Mouse (Mus musculus) stomach, embryonic 16.5 days (tissue): ENCODE data around the gene Nek9. TPM values are rescaled to one million over a fixed set of nuclear protein-coding genes. Genes with fewer than 3 reads are reported as not detected.

ENCODE experiments used
- ATAC-seq: fragments of 200-750 bp; cut with Nextera tagmentation; 2 replicates; pipeline ENCODE4 v1.8.0; 2017; ENCODE audit warnings: moderate number of reproducible peaks, moderate TSS enrichment; ENCODE audit not compliant: insufficient read depth, low FRiP score
- H3K27ac ChIP-seq: fragments of 300-500 bp; sonication (generic); 2 replicates; pipeline ENCODE4 v1.5.1; 2014; ENCODE audit warnings: low read length
- H3K27me3 ChIP-seq: fragments of 300-500 bp; sonication (generic); 2 replicates; pipeline ENCODE4 v1.6.1; 2014; ENCODE audit warnings: low read length, control low read depth, mixed read lengths; ENCODE audit not compliant: control insufficient read depth, insufficient read depth
- H3K36me3 ChIP-seq: fragments of 300-500 bp; sonication (generic); 2 replicates; pipeline ENCODE4 v1.6.1; 2014; ENCODE audit warnings: low read length; ENCODE audit not compliant: control insufficient read depth, insufficient read depth
- H3K4me1 ChIP-seq: fragments of 300-500 bp; sonication (generic); 2 replicates; pipeline ENCODE4 v1.6.1; 2014; ENCODE audit warnings: low read length, control low read depth, mixed read lengths; ENCODE audit not compliant: control insufficient read depth, insufficient read depth
- H3K4me2 ChIP-seq: fragments of 300-500 bp; sonication (generic); 2 replicates; pipeline ENCODE4 v1.6.1; 2014; ENCODE audit warnings: low read depth, low read length, mixed read lengths
- H3K4me3 ChIP-seq: fragments of 300-500 bp; sonication (generic); replicated peaks from 2 replicates; pipeline ENCODE4 v1.5.1; 2014; ENCODE audit warnings: mild to moderate bottlenecking, low read length
- H3K9ac ChIP-seq: fragments of 300-500 bp; sonication (generic); 2 replicates; pipeline ENCODE4 v1.6.1; 2014; ENCODE audit warnings: low read length
- H3K9me3 ChIP-seq: fragments of 300-500 bp; sonication (generic); replicated peaks from 2 replicates; pipeline ENCODE4 v1.6.1; 2016; ENCODE audit warnings: low read length, control low read depth; ENCODE audit not compliant: control insufficient read depth
- WGBS: fragments of 180-500 bp; shearing (Covaris S2); extraction: QIAGEN DNeasy Blood & Tissue Kit; methylation state at CpG from one replicate; pipeline ENCODE4 v1.1.7; 2014; 5-methylcytosine and 5-hydroxymethylcytosine counted together
- polyA plus RNA-seq: library from polyadenylated mRNA; unstranded; fragments of >200 nt; fragmentation: Nextera tagmentation; extraction: Ambion mirVana; gene quantifications from 2 replicates; pipeline ENCODE4 v1.2.1, GENCODE M21; 2015

Gene Nek9
- polyA plus RNA-seq, 1 experiment from 2014 or later: 17.1 TPM

DNA sequence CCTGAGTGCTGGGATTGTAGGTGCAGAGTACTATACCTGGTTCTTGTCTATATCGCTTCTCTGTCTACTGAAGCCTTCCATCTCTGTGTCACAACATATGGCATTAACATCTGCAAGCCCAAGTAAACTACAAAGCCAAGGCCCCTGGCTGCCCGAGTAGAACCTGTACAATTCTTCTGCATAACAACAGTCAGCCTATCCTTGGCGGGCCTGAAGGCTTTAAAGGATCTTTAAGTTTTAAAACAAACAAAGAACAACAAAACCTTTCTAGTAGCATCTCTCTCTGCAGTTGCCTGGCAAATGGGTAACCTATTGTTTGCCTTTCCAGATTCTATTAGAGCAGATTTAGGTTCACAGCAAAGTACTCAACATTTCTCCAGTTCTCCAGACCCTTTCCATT, 14.9 kb upstream of the Nek9 start:
- Histone ChIP-seq H3K9me3 (no peaks in the 10 kb centered on the region), H3K27ac (no peak overlapping the region), H3K4me2 (no peak overlapping the region), H3K4me1 (no peaks in the 10 kb centered on the region), H3K9ac (no peak overlapping the region), H3K4me3 (no peak overlapping the region), H3K36me3 (peaks cover 4% of the 10 kb centered on the region; the same call in 1 of the 2 replicates), H3K27me3 (no peaks in the 10 kb centered on the region)
- WGBS: 77% methylated on average over 3 of the region's 3 CpGs
- no peak for ATAC-seq

DNA sequence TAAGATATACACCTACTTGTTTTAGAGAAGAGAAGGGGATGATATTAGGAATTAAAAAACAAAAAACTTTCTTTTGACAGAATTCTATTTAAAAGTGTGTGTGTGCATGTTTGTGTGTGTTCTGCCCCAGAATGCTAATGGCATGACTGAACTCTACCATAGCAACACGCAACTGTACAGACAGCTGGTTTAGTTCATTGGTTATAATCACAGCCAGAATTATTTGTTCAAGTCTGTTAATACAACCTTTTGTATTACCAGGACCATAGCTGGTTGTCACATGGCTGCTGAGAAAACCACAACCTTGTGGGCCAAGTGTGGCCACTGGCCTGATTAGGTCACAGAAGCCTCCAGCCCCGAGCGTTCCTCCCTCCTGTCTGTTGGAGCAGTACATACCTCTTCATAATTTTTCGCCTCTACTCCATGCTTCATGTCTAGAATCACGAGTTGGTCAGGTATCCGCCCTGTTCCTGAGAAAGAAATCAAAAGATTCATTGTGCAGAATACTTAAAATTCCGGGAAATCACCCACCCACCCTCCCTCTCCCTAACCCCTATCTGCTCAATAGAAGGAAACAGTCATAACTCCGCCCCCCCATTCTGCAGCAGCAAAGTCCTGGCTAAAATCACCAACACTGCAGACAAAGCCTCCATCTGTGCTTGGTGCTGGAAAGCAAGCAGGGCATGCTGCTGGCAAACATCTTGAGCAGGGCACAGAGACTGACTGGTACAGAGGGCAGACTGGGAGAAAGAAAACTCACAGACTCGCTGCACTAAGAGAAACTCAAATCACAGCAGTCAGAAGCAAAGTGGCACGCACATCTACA, 11.5 kb upstream of the Nek9 start:
- no peaks in the 10 kb centered on the region for H3K9me3 ChIP-seq
- 64% methylated on average over 10 of the region's 10 CpGs for WGBS
- H3K4me1 ChIP-seq: 0 out of 2 replicates have a peak, but pooled peaks cover 4% of the 10 kb centered on the region
- H3K36me3 ChIP-seq: peaks cover 7% of the 10 kb centered on the region; the same call in 1 of the 2 replicates
- peak; percentile 63; the same call in 1 of the 2 replicates for ATAC-seq
- peak overlapping the region; percentile 69 for H3K27ac ChIP-seq
- no peak overlapping the region for H3K9ac ChIP-seq
- H3K27me3 ChIP-seq: no peaks in the 10 kb centered on the region
- H3K4me3 ChIP-seq: no peak overlapping the region
- H3K4me2 ChIP-seq: no peak overlapping the region

DNA sequence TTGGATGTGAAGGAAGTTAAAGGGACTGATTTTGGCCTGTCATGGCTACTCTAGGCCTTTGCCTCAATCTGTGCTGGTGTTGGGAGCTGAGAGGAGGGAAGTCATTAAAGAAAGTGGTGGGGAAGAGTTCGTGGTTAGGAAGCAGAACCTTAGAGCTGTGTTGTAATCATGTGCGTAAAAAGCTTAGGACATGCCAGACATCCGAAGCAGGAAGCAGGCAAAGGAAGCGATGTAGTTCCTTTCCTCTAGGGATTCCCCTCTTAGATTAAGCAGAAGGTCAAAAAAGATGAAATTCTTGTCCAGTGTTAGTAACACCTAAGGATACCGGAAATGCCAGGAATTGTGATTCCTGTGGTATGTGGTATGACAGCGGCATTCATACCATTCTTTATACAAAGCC, 9.2 kb upstream of the Nek9 start:
- Histone ChIP-seq H3K4me2 (no peak overlapping the region), H3K36me3 (peaks cover 4% of the 10 kb centered on the region; the same call in 1 of the 2 replicates), H3K27me3 (no peaks in the 10 kb centered on the region), H3K9me3 (no peaks in the 10 kb centered on the region), H3K4me3 (no peak overlapping the region), H3K27ac (peak overlapping the region; percentile 38; the same call in 1 of the 2 replicates), H3K9ac (no peak overlapping the region), H3K4me1 (0 out of 2 replicates have a peak, but pooled peaks cover 4% of the 10 kb centered on the region)
- 74% methylated on average over 6 of the region's 6 CpGs for WGBS
- ATAC-seq: no peak

DNA sequence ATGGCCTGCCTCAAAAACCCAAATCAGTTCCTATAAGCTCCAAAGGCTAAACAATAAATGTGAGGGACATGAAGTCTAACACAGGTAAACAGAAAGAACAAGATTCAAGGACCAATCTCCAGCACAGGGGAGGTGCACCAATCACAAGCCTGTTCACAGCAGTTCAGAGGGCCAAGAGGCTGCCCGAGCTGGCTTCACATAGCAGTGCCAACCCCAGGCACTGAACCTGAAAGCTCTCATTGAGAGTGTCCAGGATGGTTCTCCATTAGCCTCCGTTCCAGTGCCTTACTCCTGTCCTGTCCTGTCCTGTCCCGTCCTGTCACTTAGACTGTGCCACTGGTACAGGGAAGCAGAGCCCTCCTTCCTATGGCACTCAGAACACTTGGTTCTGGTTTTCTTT, 8.0 kb upstream of the Nek9 start:
- ATAC-seq: no peak
- Histone ChIP-seq H3K4me2 (no peak overlapping the region), H3K27me3 (no peaks in the 10 kb centered on the region), H3K36me3 (peaks cover 3% of the 10 kb centered on the region; the same call in 1 of the 2 replicates), H3K9me3 (no peaks in the 10 kb centered on the region), H3K9ac (no peak overlapping the region), H3K4me3 (no peak overlapping the region), H3K4me1 (0 out of 2 replicates have a peak, but pooled peaks cover 4% of the 10 kb centered on the region), H3K27ac (peak overlapping the region; percentile 38; the same call in 1 of the 2 replicates)
- 81% methylated on average over 3 of the region's 3 CpGs for WGBS

DNA sequence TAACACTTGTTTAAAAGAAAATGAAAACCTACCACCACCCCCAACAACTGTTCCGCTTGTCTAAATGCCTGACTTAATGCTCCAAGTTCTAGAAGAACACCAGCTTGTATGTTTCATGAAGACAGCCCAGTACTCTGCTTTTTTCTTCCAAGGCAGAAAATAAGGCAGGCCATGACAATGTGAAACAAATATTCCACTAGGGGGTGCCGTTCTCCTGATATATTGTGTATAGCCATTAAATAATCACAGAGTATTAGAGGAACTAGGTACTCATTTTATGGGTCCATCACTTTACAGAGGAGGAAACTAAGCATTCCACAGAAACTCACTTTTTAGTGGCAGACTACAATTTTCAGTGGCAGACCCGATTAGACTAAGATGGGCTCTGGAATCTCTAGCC, 7.2 kb upstream of the Nek9 start:
- Histone ChIP-seq H3K36me3 (peaks cover 3% of the 10 kb centered on the region; the same call in 1 of the 2 replicates), H3K4me2 (no peak overlapping the region), H3K27me3 (no peaks in the 10 kb centered on the region), H3K4me3 (no peak overlapping the region), H3K9ac (no peak overlapping the region), H3K4me1 (peaks cover 6% of the 10 kb centered on the region; the same call in 1 of the 2 replicates), H3K9me3 (no peaks in the 10 kb centered on the region), H3K27ac (peak overlapping the region; percentile 20; the same call in 1 of the 2 replicates)
- WGBS: 38% methylated on average over 3 of the region's 3 CpGs
- peak; percentile 75 for ATAC-seq

DNA sequence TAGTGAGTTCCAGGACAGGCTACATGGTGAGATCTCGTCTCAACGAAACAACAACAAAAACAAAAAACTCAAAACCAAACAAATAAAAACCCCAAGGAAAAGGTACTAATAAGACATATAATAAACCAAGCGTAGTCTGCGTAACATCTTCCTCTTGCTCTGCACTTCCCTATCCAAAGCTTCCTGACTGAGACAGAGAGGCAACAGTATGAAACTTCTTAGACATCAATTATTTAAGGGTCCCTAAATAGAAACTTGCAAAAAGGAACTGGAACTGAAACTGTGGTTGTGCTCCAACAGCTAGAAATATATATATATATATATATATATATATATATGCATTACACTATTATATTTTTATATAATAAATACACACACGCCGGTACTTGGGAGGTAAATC, 6.4 kb upstream of the Nek9 start:
- Histone ChIP-seq H3K4me3 (no peak overlapping the region), H3K4me2 (no peak overlapping the region), H3K36me3 (peaks cover 3% of the 10 kb centered on the region; the same call in 1 of the 2 replicates), H3K27me3 (no peaks in the 10 kb centered on the region), H3K27ac (peak overlapping the region; percentile 31; the same call in 1 of the 2 replicates), H3K4me1 (peaks cover 7% of the 10 kb centered on the region; the same call in 1 of the 2 replicates), H3K9me3 (no peaks in the 10 kb centered on the region), H3K9ac (no peak overlapping the region)
- WGBS: 87% methylated on average over 6 of the region's 6 CpGs
- ATAC-seq: no peak

DNA sequence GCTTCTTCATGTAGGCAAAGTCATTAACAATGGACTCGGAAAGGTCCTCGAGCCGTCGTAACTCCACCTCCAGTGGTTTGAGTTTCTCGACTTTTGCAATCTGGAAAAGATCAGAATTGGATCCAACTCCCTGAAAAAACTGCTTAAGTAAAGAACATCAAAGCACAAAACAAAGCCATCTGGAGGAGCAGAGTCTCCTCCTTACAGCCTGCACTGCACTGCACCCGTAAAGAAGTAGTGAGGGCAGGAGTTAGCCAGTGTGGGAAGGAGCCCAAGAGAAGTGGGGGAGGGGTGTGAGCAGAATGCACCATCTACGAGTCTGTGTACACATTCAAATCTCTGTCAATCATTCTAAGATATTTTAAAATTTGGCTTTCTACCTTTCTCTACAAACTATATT, 5.1 kb upstream of the Nek9 start:
- H3K4me3 ChIP-seq: no peak overlapping the region
- 63% methylated on average over 7 of the region's 7 CpGs for WGBS
- H3K36me3 ChIP-seq: 0 out of 2 replicates have a peak, but pooled peaks cover 3% of the 10 kb centered on the region
- H3K9me3 ChIP-seq: no peaks in the 10 kb centered on the region
- H3K4me1 ChIP-seq: peaks cover 11% of the 10 kb centered on the region; the same call in 1 of the 2 replicates
- no peak overlapping the region for H3K9ac ChIP-seq
- H3K27me3 ChIP-seq: no peaks in the 10 kb centered on the region
- no peak overlapping the region for H3K27ac ChIP-seq
- H3K4me2 ChIP-seq: no peak overlapping the region
- ATAC-seq: no peak

DNA sequence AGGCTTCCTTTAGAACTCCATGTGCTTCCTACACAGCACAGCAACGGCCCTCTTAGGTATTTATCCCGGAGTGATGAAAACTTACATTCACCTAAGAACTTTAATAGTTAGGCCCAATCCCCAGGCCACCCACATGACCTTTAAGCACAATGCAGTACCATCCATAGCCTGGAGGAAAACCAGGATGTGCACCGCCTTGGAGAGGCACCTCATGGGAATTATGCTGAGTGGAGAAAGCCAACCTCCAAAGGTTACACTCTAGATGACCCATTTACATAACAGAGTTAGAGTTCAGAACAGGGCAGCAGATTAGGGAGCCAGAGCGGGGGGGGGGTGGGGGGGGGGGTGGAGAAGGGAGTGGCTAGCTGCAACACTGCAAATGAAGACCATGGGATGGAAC, 3.1 kb upstream of the Nek9 start:
- WGBS: 71% methylated on average over 4 of the region's 4 CpGs
- no peak overlapping the region for H3K9ac ChIP-seq
- no peak for ATAC-seq
- no peaks in the 10 kb centered on the region for H3K9me3 ChIP-seq
- H3K4me1 ChIP-seq: peaks cover 22% of the 10 kb centered on the region
- no peaks in the 10 kb centered on the region for H3K36me3 ChIP-seq
- H3K27me3 ChIP-seq: no peaks in the 10 kb centered on the region
- H3K27ac ChIP-seq: no peak overlapping the region
- H3K4me3 ChIP-seq: no peak overlapping the region
- H3K4me2 ChIP-seq: no peak overlapping the region

DNA sequence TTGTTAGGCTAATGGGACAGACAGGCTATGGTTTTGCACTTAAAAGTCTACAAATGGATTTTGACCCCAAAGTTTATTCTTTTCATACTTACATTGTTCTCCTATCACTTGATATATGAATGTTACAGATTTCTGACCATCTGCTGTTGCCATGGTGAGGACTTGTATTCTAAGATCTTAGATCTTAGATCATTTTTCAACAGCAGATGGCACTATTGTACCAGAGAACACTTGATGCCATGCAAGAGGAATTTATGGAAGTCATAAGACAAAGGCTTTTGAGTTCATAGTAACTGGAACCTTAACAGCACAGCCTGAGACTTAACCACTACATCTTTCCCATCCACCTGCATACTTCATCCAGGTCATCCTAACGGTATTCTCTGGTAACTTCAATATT, 2.0 kb upstream of the Nek9 start:
- H3K36me3 ChIP-seq: no peaks in the 10 kb centered on the region
- 53% methylated on average over 1 of the region's 1 CpGs for WGBS
- no peak overlapping the region for H3K4me3 ChIP-seq
- no peaks in the 10 kb centered on the region for H3K27me3 ChIP-seq
- no peak overlapping the region for H3K27ac ChIP-seq
- peaks cover 23% of the 10 kb centered on the region for H3K4me1 ChIP-seq
- no peak overlapping the region for H3K4me2 ChIP-seq
- no peak overlapping the region for H3K9ac ChIP-seq
- no peak for ATAC-seq
- no peaks in the 10 kb centered on the region for H3K9me3 ChIP-seq
